Mouse (Mus musculus): Measurements from ENCODE around the gene Tbc1d24. TPM values are rescaled to one million over a fixed set of nuclear protein-coding genes. Genes with fewer than 3 reads are reported as not detected.

The Tbc1d24 gene
- polyA plus RNA-seq, 1 experiment from 2014 or later: 10.5 TPM

GRCm38 (mm10) chr17:24206451-24207351, 1.3 kb upstream of the Tbc1d24 start:
- peak; percentile 70 for DNase-seq (ENCODE audit: low spot score)
- Histone ChIP-seq H3K4me1 (ENCODE audit: control insufficient read depth, insufficient read depth, low read length) (peaks cover 49% of the 10 kb centered on the region), H3K27me3 (replicated peaks; ENCODE audit: control insufficient read depth, insufficient read depth, low read length) (peaks cover 20% of the 10 kb centered on the region), H3K4me2 (ENCODE audit: low read length) (peak overlapping the region; percentile 97), H3K9me3 (replicated peaks; ENCODE audit: control insufficient read depth, low read length) (no peaks in the 10 kb centered on the region), H3K36me3 (ENCODE audit: control insufficient read depth, insufficient read depth, low read length) (no peaks in the 10 kb centered on the region), H3K9ac (ENCODE audit: low read length) (peak overlapping the region; percentile 77), H3K4me3 (ENCODE audit: low read depth, low read length) (peak overlapping the region; percentile 65), H3K27ac (ENCODE audit: low read depth, low read length) (peak overlapping the region; percentile 65; the same call in 1 of the 2 replicates)
- peak; percentile 40 for ATAC-seq
- WGBS: 8% methylated on average over 59 of the region's 62 CpGs

DNA sequence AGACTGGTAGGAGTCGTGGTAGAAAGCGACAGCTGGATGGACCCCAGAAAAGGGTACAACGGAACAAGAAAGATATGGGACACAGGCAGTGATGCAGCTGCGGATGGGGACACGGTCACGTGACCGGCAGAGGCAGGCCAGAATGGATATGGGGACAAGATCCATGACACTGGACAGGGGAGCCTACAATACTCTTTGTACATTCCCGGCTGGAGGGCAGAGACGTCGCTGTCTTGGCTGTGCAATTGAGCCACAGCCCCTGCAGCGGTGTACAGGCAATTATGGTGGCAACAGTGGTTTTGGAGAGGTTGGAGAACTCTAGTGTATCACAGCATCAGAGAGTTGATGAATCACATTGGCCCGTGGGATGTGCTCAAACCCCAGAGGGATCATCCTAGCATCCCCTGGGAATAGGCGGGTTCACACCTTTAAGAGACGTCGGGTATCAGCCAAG, 573 bp upstream of the Tbc1d24 start:
- Histone ChIP-seq H3K36me3 (ENCODE audit: control insufficient read depth, insufficient read depth, low read length) (no peaks in the 10 kb centered on the region), H3K9ac (ENCODE audit: low read length) (peak overlapping the region; percentile 77), H3K9me3 (replicated peaks; ENCODE audit: control insufficient read depth, low read length) (no peaks in the 10 kb centered on the region), H3K4me3 (ENCODE audit: low read depth, low read length) (peak overlapping the region; percentile 65), H3K4me1 (ENCODE audit: control insufficient read depth, insufficient read depth, low read length) (peaks cover 41% of the 10 kb centered on the region), H3K27ac (ENCODE audit: low read depth, low read length) (peak overlapping the region; percentile 65; the same call in 1 of the 2 replicates), H3K4me2 (ENCODE audit: low read length) (peak overlapping the region; percentile 97), H3K27me3 (replicated peaks; ENCODE audit: control insufficient read depth, insufficient read depth, low read length) (peaks cover 20% of the 10 kb centered on the region)
- ATAC-seq: peak; percentile 32
- WGBS: 7% methylated on average over 15 of the region's 15 CpGs
- DNase-seq (ENCODE audit: low spot score): peak; percentile 45

DNA sequence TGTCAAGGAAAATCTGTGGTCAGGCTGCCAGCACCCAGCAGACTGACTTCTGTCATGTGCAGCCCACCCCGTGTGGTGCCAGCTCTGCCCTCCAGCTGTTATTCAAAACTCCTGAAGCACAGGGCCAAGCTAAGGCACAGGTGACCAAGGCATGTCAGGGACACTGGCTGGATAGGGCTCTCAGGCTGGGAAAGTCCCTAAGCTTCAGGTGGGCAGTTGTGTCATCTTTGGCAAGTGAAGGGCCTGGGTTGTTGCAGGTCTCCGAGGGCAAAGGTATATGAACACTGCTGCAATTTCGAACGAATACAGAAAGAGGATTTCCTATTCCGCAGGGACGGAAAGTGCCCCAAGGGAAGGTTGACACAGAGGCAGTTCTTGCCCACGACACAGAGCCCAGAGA, 516 bp downstream of the Tbc1d24 start:
- peak; percentile 10 for DNase-seq (ENCODE audit: low spot score)
- H3K4me3 ChIP-seq (ENCODE audit: low read depth, low read length): peak overlapping the region; percentile 65
- peak overlapping the region; percentile 77 for H3K9ac ChIP-seq (ENCODE audit: low read length)
- H3K27me3 ChIP-seq (replicated peaks; ENCODE audit: control insufficient read depth, insufficient read depth, low read length): peaks cover 18% of the 10 kb centered on the region
- H3K36me3 ChIP-seq (ENCODE audit: control insufficient read depth, insufficient read depth, low read length): no peaks in the 10 kb centered on the region
- H3K4me1 ChIP-seq (ENCODE audit: control insufficient read depth, insufficient read depth, low read length): peaks cover 40% of the 10 kb centered on the region
- ATAC-seq: no peak
- H3K27ac ChIP-seq (ENCODE audit: low read depth, low read length): no peak overlapping the region
- peak overlapping the region; percentile 97 for H3K4me2 ChIP-seq (ENCODE audit: low read length)
- no peaks in the 10 kb centered on the region for H3K9me3 ChIP-seq (replicated peaks; ENCODE audit: control insufficient read depth, low read length)
- 17% methylated on average over 7 of the region's 7 CpGs for WGBS

GRCm38 (mm10) chr17:24203611-24204534, 1.5 kb downstream of the Tbc1d24 start:
- peaks cover 18% of the 10 kb centered on the region for H3K27me3 ChIP-seq (replicated peaks; ENCODE audit: control insufficient read depth, insufficient read depth, low read length)
- H3K4me1 ChIP-seq (ENCODE audit: control insufficient read depth, insufficient read depth, low read length): peaks cover 33% of the 10 kb centered on the region
- H3K36me3 ChIP-seq (ENCODE audit: control insufficient read depth, insufficient read depth, low read length): no peaks in the 10 kb centered on the region
- ATAC-seq (no peak), DNase-seq (ENCODE audit: low spot score) (no peak)
- H3K4me2 ChIP-seq (ENCODE audit: low read length): peak overlapping the region; percentile 97
- H3K27ac ChIP-seq (ENCODE audit: low read depth, low read length): no peak overlapping the region
- WGBS: 79% methylated on average over 3 of the region's 3 CpGs
- H3K9ac ChIP-seq (ENCODE audit: low read length): peak overlapping the region; percentile 77; the same call in 1 of the 2 replicates
- peak overlapping the region; percentile 65; the same call in 1 of the 2 replicates for H3K4me3 ChIP-seq (ENCODE audit: low read depth, low read length)
- H3K9me3 ChIP-seq (replicated peaks; ENCODE audit: control insufficient read depth, low read length): no peaks in the 10 kb centered on the region

DNA sequence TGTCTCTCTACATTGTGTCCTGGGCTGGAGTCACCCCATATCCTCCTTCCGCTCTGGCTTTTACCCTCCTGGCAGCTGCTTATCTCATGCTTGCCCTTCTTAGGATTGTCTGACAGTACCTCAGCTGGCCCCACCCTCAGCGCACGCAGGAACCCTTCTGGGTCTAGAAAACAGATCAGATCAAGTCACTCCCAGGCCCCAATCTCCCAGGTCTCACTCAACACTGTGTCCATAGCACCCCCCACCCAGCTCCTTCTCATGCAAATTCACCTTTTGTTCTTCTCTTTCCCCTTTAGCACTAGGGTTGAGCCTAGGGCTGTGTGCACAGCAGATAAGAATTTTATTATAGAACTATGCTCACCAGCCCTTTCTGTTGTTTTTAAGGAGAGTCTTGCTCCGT, 2.3 kb downstream of the Tbc1d24 start:
- no peaks in the 10 kb centered on the region for H3K36me3 ChIP-seq (ENCODE audit: control insufficient read depth, insufficient read depth, low read length)
- DNase-seq (ENCODE audit: low spot score) (no peak), ATAC-seq (no peak)
- H3K4me1 ChIP-seq (ENCODE audit: control insufficient read depth, insufficient read depth, low read length): peaks cover 26% of the 10 kb centered on the region
- H3K9me3 ChIP-seq (replicated peaks; ENCODE audit: control insufficient read depth, low read length): no peaks in the 10 kb centered on the region
- no peak overlapping the region for H3K4me3 ChIP-seq (ENCODE audit: low read depth, low read length)
- WGBS: 39% methylated on average over 4 of the region's 4 CpGs
- H3K27me3 ChIP-seq (replicated peaks; ENCODE audit: control insufficient read depth, insufficient read depth, low read length): peaks cover 15% of the 10 kb centered on the region
- 0 out of 2 replicates have a peak overlapping the region, but pooled peaks have one; percentile 1 for H3K9ac ChIP-seq (ENCODE audit: low read length)
- no peak overlapping the region for H3K4me2 ChIP-seq (ENCODE audit: low read length)
- no peak overlapping the region for H3K27ac ChIP-seq (ENCODE audit: low read depth, low read length)

DNA sequence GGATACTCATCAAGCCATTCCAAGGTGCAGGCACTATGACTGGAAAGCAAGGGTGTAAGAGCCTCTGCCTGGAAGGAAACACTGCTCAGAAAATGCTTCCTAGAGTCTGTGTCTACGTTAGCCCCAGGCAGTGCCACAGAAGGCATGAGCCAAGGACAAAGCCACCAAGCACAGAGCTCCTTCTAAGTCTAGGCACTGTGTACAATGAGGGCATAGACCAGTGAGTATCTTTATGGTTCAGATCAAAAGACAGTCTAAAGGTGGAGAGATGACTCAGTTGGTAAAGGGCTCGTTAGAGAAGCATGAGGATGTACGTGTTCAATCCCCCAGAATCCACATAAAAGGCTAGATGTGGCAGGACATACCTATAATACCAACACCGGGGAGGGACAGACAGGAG, 4.3 kb downstream of the Tbc1d24 start:
- Histone ChIP-seq H3K36me3 (ENCODE audit: control insufficient read depth, insufficient read depth, low read length) (no peaks in the 10 kb centered on the region), H3K9ac (ENCODE audit: low read length) (no peak overlapping the region), H3K9me3 (replicated peaks; ENCODE audit: control insufficient read depth, low read length) (no peaks in the 10 kb centered on the region), H3K4me2 (ENCODE audit: low read length) (no peak overlapping the region), H3K27me3 (replicated peaks; ENCODE audit: control insufficient read depth, insufficient read depth, low read length) (no peaks in the 10 kb centered on the region), H3K27ac (ENCODE audit: low read depth, low read length) (no peak overlapping the region), H3K4me1 (ENCODE audit: control insufficient read depth, insufficient read depth, low read length) (peaks cover 17% of the 10 kb centered on the region), H3K4me3 (ENCODE audit: low read depth, low read length) (no peak overlapping the region)
- ATAC-seq (no peak), DNase-seq (ENCODE audit: low spot score) (no peak)
- WGBS: 68% methylated on average over 4 of the region's 4 CpGs

- Histone ChIP-seq H3K4me1 (ENCODE audit: control insufficient read depth, insufficient read depth, low read length) (peaks cover 10% of the 10 kb centered on the region), H3K27me3 (replicated peaks; ENCODE audit: control insufficient read depth, insufficient read depth, low read length) (no peaks in the 10 kb centered on the region), H3K36me3 (ENCODE audit: control insufficient read depth, insufficient read depth, low read length) (no peaks in the 10 kb centered on the region), H3K9ac (ENCODE audit: low read length) (no peak overlapping the region; the same call in 1 of the 2 replicates), H3K4me3 (ENCODE audit: low read depth, low read length) (no peak overlapping the region), H3K27ac (ENCODE audit: low read depth, low read length) (no peak overlapping the region), H3K4me2 (ENCODE audit: low read length) (no peak overlapping the region), H3K9me3 (replicated peaks; ENCODE audit: control insufficient read depth, low read length) (no peaks in the 10 kb centered on the region)
- no peak for DNase-seq (ENCODE audit: low spot score)
- 68% methylated on average over 4 of the region's 4 CpGs for WGBS
- no peak for ATAC-seq
These were observed 5.6 kb downstream of the Tbc1d24 start for GRCm38 (mm10) chr17:24199741-24200140.

DNA sequence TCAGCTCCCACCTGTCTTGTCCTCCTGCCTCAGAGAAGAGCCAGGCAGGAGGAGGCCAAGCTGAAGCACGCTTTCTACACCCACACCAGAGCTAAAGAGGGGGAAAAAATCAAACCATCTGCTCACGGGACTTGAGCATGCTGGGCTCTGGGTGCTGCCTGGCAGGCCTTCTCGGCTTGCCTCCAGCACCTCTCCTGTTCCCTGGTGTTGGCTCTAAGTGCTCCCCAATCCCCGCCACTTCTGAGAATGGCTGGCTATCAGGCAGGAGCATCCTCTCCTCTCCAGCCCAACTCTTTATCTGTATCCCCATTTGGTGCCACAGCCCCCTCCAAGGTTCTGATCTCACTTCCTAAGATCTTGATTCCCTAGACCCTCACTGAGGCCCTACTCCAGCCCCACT, 6.1 kb downstream of the Tbc1d24 start:
- DNase-seq (ENCODE audit: low spot score) (peak; percentile 14), ATAC-seq (no peak; the same call in 1 of the 2 replicates)
- H3K9ac ChIP-seq (ENCODE audit: low read length): no peak overlapping the region; the same call in 1 of the 2 replicates
- H3K27ac ChIP-seq (ENCODE audit: low read depth, low read length): no peak overlapping the region
- no peaks in the 10 kb centered on the region for H3K27me3 ChIP-seq (replicated peaks; ENCODE audit: control insufficient read depth, insufficient read depth, low read length)
- no peaks in the 10 kb centered on the region for H3K36me3 ChIP-seq (ENCODE audit: control insufficient read depth, insufficient read depth, low read length)
- H3K9me3 ChIP-seq (replicated peaks; ENCODE audit: control insufficient read depth, low read length): no peaks in the 10 kb centered on the region
- no peak overlapping the region for H3K4me2 ChIP-seq (ENCODE audit: low read length)
- 78% methylated on average over 4 of the region's 4 CpGs for WGBS
- H3K4me3 ChIP-seq (ENCODE audit: low read depth, low read length): no peak overlapping the region
- H3K4me1 ChIP-seq (ENCODE audit: control insufficient read depth, insufficient read depth, low read length): peaks cover 5% of the 10 kb centered on the region

Measured in forebrain, embryonic 14.5 days (tissue).